ENCODE assay signal across 9 mouse cellular contexts in genomic region chr12:109459481-109460401, GRCm38 (mm10). TPM values are rescaled to one million over a fixed set of nuclear protein-coding genes. Genes with fewer than 3 reads are reported as not detected.
DNase-seq lines count a peak whose midpoint lies in the region; ATAC-seq lines count a peak whose summit lies in the region.
"Had no signal": no experiment of that assay in that cellular context is flagged by ENCODE, and none has a peak within 500 bp of the region (broad histone marks: within the 10 kb centered on the region; RNA-seq: fewer than 3 reads in every experiment).

No protein-coding gene starts in this region.

- WGBS in lung, embryonic 16.5 days = 42% methylated on average over 49 of the region's 49 CpGs
- WGBS in hindbrain, embryonic 10.5 days = 23% methylated on average over 49 of the region's 49 CpGs
- WGBS in midbrain, embryonic 12.5 days = 30% methylated on average over 49 of the region's 49 CpGs

- H3K36me3 ChIP-seq in lung, embryonic 16.5 days (ENCODE audit: control insufficient read depth, insufficient read depth, low read length) = no peaks in the 10 kb centered on the region
- H3K36me3 ChIP-seq in hindbrain, embryonic 10.5 days = 0 out of 2 replicates have a peak, but pooled peaks cover 6% of the 10 kb centered on the region
- no peaks in the 10 kb centered on the region for H3K36me3 ChIP-seq in midbrain, embryonic 12.5 days

- H3K4me2 ChIP-seq in lung, embryonic 16.5 days (ENCODE audit: low read depth, low read length) = peak overlapping the region; percentile 38
- peak overlapping the region; percentile 41 for H3K4me2 ChIP-seq in midbrain, embryonic 12.5 days (replicated peaks)

- no peak for DNase-seq in lung, postnatal 25 days (ENCODE audit: low spot score)
- DNase-seq in hindbrain, embryonic 10.5 days (ENCODE audit: low spot score) = no peak
- DNase-seq in thymus, postnatal 4 days = peak; percentile 64
- DNase-seq in cerebellum, adult 9-10 months = no peak
- DNase-seq in right cerebral cortex, postnatal 25 days = no peak

- H3K4me1 ChIP-seq in lung, embryonic 16.5 days (replicated peaks; ENCODE audit: control insufficient read depth, insufficient read depth, low read length) = peaks cover 26% of the 10 kb centered on the region
- peaks cover 55% of the 10 kb centered on the region for H3K4me1 ChIP-seq in hindbrain, embryonic 10.5 days (replicated peaks)
- peaks cover 52% of the 10 kb centered on the region for H3K4me1 ChIP-seq in midbrain, embryonic 12.5 days

- peaks cover 6% of the 10 kb centered on the region for H3K27me3 ChIP-seq in lung, embryonic 16.5 days (ENCODE audit: control insufficient read depth, insufficient read depth, low read depth, low read length)
- H3K27me3 ChIP-seq in hindbrain, embryonic 10.5 days (ENCODE audit: insufficient read depth, poor library complexity, severe bottlenecking) = peaks cover 99% of the 10 kb centered on the region
- peaks cover 93% of the 10 kb centered on the region for H3K27me3 ChIP-seq in midbrain, embryonic 12.5 days

- H3K9ac ChIP-seq in lung, embryonic 16.5 days (ENCODE audit: low read length) = peak overlapping the region; percentile 14
- H3K9ac ChIP-seq in midbrain, embryonic 12.5 days (replicated peaks) = no peak overlapping the region

- H3K27ac ChIP-seq in lung, embryonic 16.5 days (ENCODE audit: low read length) = no peak overlapping the region
- H3K27ac ChIP-seq in hindbrain, embryonic 10.5 days = peak overlapping the region; percentile 19
- no peak overlapping the region for H3K27ac ChIP-seq in midbrain, embryonic 12.5 days (replicated peaks)
- H3K27ac ChIP-seq: macrophage had no signal

- no peaks in the 10 kb centered on the region for H3K9me3 ChIP-seq in lung, embryonic 16.5 days (ENCODE audit: control insufficient read depth, low read length)
- H3K9me3 ChIP-seq in hindbrain, embryonic 10.5 days = no peaks in the 10 kb centered on the region
- no peaks in the 10 kb centered on the region for H3K9me3 ChIP-seq in midbrain, embryonic 12.5 days

- ATAC-seq in lung, embryonic 16.5 days (ENCODE audit: low read depth) = peak; percentile 35; the same call in 1 of the 2 replicates
- ATAC-seq in midbrain, embryonic 12.5 days (ENCODE audit: low FRiP score, low read depth) = 0 out of 2 replicates have a peak, but pooled peaks have one; percentile 10

- no peak overlapping the region for H3K4me3 ChIP-seq in lung, embryonic 16.5 days (ENCODE audit: low read length)
- H3K4me3 ChIP-seq in hindbrain, embryonic 10.5 days = peak overlapping the region; percentile 35
- peak overlapping the region; percentile 17 for H3K4me3 ChIP-seq in midbrain, embryonic 12.5 days
- H3K4me3 ChIP-seq: erythroblast, embryonic 14.5 days had no signal

RNA-seq across cellular contexts. Expression of gene Dlk1, which starts 7.1 kb away (rescaled TPM):
- 702 and 746 TPM in 2 replicates for polyA plus RNA-seq in lung, embryonic 16.5 days (2015; fragmentation: Nextera tagmentation; extraction: Ambion mirVana)
- 64.4 and 82.8 TPM in 2 replicates for polyA plus RNA-seq in hindbrain, embryonic 10.5 days (2016; fragmentation: Nextera tagmentation; extraction: Ambion mirVana)
- 87.5 and 95.9 TPM in 2 replicates for polyA plus RNA-seq in midbrain, embryonic 12.5 days (2016; fragmentation: Nextera tagmentation; extraction: Ambion mirVana)
- polyA plus RNA-seq: macrophage had no signal
